Mouse (Mus musculus): Measurements from ENCODE around the gene Trim31. TPM values are rescaled to one million over a fixed set of nuclear protein-coding genes. Genes with fewer than 3 reads are reported as not detected.

Gene Trim31
- total RNA-seq, 1 experiment: not detected

- Histone ChIP-seq H3K4me3 (ENCODE audit: insufficient read depth in 1 of 2, low read depth in 1 of 2, low read length in 2 of 2, poor library complexity in 1 of 2, severe bottlenecking in 1 of 2) (no peak overlapping the region), H3K4me1 (ENCODE audit: control insufficient read depth in 2 of 2, insufficient read depth in 2 of 2, low read length in 2 of 2, poor library complexity in 1 of 2) (peaks cover 3 to 5% of the 10 kb centered on the region in 2 experiments; a peak in 2 of 4 replicates), H3K27ac (ENCODE audit: insufficient read depth, low read depth, low read length, poor library complexity, severe bottlenecking) (no peak overlapping the region), H3K9ac (ENCODE audit: insufficient read depth, low read depth, low read length, poor library complexity, severe bottlenecking) (no peak overlapping the region), H3K36me3 (ENCODE audit: control insufficient read depth, insufficient read depth, low read length, poor library complexity, severe bottlenecking) (no peaks in the 10 kb centered on the region), H3K9me3 (ENCODE audit: control insufficient read depth, insufficient read depth, low read depth, low read length) (no peaks in the 10 kb centered on the region)
- no peak for DNase-seq (ENCODE audit: low read depth, low spot score)
- in situ Hi-C loops (cut with MboI; ENCODE audit: low sequenced_read_pairs in 2 of 2, unreplicated experiment in 2 of 2): no loop called here
- TF ChIP-seq MAFK (IDR thresholded peaks at IDR 0.05; ENCODE audit: insufficient read depth, low read depth, low read length) (peak; percentile 92), ZC3H11A (IDR thresholded peaks at IDR 0.05; ENCODE audit: borderline replicate concordance, low read depth, low read length) (no peak)
Observed at GRCm38 (mm10) chr17:36908235-36908634, 10.3 kb downstream of the Trim31 start.

- no peak for DNase-seq (ENCODE audit: low read depth, low spot score)
- in situ Hi-C loops (cut with MboI; ENCODE audit: low sequenced_read_pairs in 2 of 2, unreplicated experiment in 2 of 2): no loop called here
- Histone ChIP-seq H3K9ac (ENCODE audit: insufficient read depth, low read depth, low read length, poor library complexity, severe bottlenecking) (no peak overlapping the region), H3K4me1 (ENCODE audit: control insufficient read depth in 2 of 2, insufficient read depth in 2 of 2, low read length in 2 of 2, poor library complexity in 1 of 2) (peaks cover 0 to 5% of the 10 kb centered on the region in 2 experiments; a peak in 1 of 4 replicates), H3K27ac (ENCODE audit: insufficient read depth, low read depth, low read length, poor library complexity, severe bottlenecking) (no peak overlapping the region), H3K4me3 (ENCODE audit: insufficient read depth in 1 of 2, low read depth in 1 of 2, low read length in 2 of 2, poor library complexity in 1 of 2, severe bottlenecking in 1 of 2) (no peak overlapping the region), H3K9me3 (ENCODE audit: control insufficient read depth, insufficient read depth, low read depth, low read length) (no peaks in the 10 kb centered on the region), H3K36me3 (ENCODE audit: control insufficient read depth, insufficient read depth, low read length, poor library complexity, severe bottlenecking) (no peaks in the 10 kb centered on the region)
- TF ChIP-seq ZC3H11A (IDR thresholded peaks at IDR 0.05; ENCODE audit: borderline replicate concordance, low read depth, low read length) (no peak), MAFK (IDR thresholded peaks at IDR 0.05; ENCODE audit: insufficient read depth, low read depth, low read length) (0 out of 2 replicates have a peak, but pooled peaks have one; percentile 30)
Observed at GRCm38 (mm10) chr17:36909802-36910201, 11.9 kb downstream of the Trim31 start.

- TF ChIP-seq ZNF384 (IDR thresholded peaks at IDR 0.05; ENCODE audit: low read depth, low read length) (no peak), MAFK (IDR thresholded peaks at IDR 0.05; ENCODE audit: insufficient read depth, low read depth, low read length) (no peak), HCFC1 (IDR thresholded peaks at IDR 0.05; ENCODE audit: borderline replicate concordance, insufficient read depth, low read length) (no peak), ZC3H11A (IDR thresholded peaks at IDR 0.05; ENCODE audit: borderline replicate concordance, low read depth, low read length) (no peak)
- no peak overlapping the region for H3K27ac ChIP-seq (ENCODE audit: insufficient read depth, low read depth, low read length, poor library complexity, severe bottlenecking)
- H3K9me3 ChIP-seq (ENCODE audit: control insufficient read depth, insufficient read depth, low read depth, low read length): no peaks in the 10 kb centered on the region
- peaks cover 0 to 6% of the 10 kb centered on the region in 2 experiments; a peak in 2 of 4 replicates for H3K4me1 ChIP-seq (ENCODE audit: control insufficient read depth in 2 of 2, insufficient read depth in 2 of 2, low read length in 2 of 2, poor library complexity in 1 of 2)
- no peak for DNase-seq (ENCODE audit: low read depth, low spot score)
- H3K4me3 ChIP-seq (ENCODE audit: insufficient read depth in 1 of 2, low read depth in 1 of 2, low read length in 2 of 2, poor library complexity in 1 of 2, severe bottlenecking in 1 of 2): no peak overlapping the region
- H3K9ac ChIP-seq (ENCODE audit: insufficient read depth, low read depth, low read length, poor library complexity, severe bottlenecking): no peak overlapping the region
- H3K36me3 ChIP-seq (ENCODE audit: control insufficient read depth, insufficient read depth, low read length, poor library complexity, severe bottlenecking): no peaks in the 10 kb centered on the region
- in situ Hi-C loops (cut with MboI; ENCODE audit: low sequenced_read_pairs in 2 of 2, unreplicated experiment in 2 of 2): no loop called here
Observed at GRCm38 (mm10) chr17:36912031-36912430, 14.1 kb downstream of the Trim31 start.

- no peak overlapping the region for H3K9ac ChIP-seq (ENCODE audit: insufficient read depth, low read depth, low read length, poor library complexity, severe bottlenecking)
Observed at GRCm38 (mm10) chr17:36914108-36914507, 16.2 kb downstream of the Trim31 start.

GRCm38 (mm10) chr17:36915076-36915475, 17.2 kb downstream of the Trim31 start:
- Histone ChIP-seq H3K4me3 (ENCODE audit: insufficient read depth in 1 of 2, low read depth in 1 of 2, low read length in 2 of 2, poor library complexity in 1 of 2, severe bottlenecking in 1 of 2) (no peak overlapping the region), H3K9me3 (ENCODE audit: control insufficient read depth, insufficient read depth, low read depth, low read length) (no peaks in the 10 kb centered on the region), H3K36me3 (ENCODE audit: control insufficient read depth, insufficient read depth, low read length, poor library complexity, severe bottlenecking) (no peaks in the 10 kb centered on the region), H3K9ac (ENCODE audit: insufficient read depth, low read depth, low read length, poor library complexity, severe bottlenecking) (no peak overlapping the region), H3K4me1 (ENCODE audit: control insufficient read depth in 2 of 2, insufficient read depth in 2 of 2, low read length in 2 of 2, poor library complexity in 1 of 2) (peaks cover 0 to 2% of the 10 kb centered on the region in 2 experiments; a peak in 2 of 4 replicates), H3K27ac (ENCODE audit: insufficient read depth, low read depth, low read length, poor library complexity, severe bottlenecking) (no peak overlapping the region)
- DNase-seq (ENCODE audit: low read depth, low spot score): peak; percentile 62
- TF ChIP-seq ZC3H11A (IDR thresholded peaks at IDR 0.05; ENCODE audit: borderline replicate concordance, low read depth, low read length): no peak
- no peak for TF ChIP-seq ZNF384 (IDR thresholded peaks at IDR 0.05; ENCODE audit: low read depth, low read length)
- no peak for TF ChIP-seq MAFK (IDR thresholded peaks at IDR 0.05; ENCODE audit: insufficient read depth, low read depth, low read length)
- TF ChIP-seq HCFC1 (IDR thresholded peaks at IDR 0.05; ENCODE audit: borderline replicate concordance, insufficient read depth, low read length): no peak
- TF ChIP-seq CHD2 (IDR thresholded peaks at IDR 0.05; ENCODE audit: low read depth, low read length): no peak
- in situ Hi-C loops (cut with MboI; ENCODE audit: low sequenced_read_pairs in 2 of 2, unreplicated experiment in 2 of 2): no loop called here

More at GRCm38 (mm10) chr17:36914108-36914507, 16.2 kb downstream of the Trim31 start:
- TF ChIP-seq ZNF384 (IDR thresholded peaks at IDR 0.05; ENCODE audit: low read depth, low read length) (no peak), CHD2 (IDR thresholded peaks at IDR 0.05; ENCODE audit: low read depth, low read length) (no peak), HCFC1 (IDR thresholded peaks at IDR 0.05; ENCODE audit: borderline replicate concordance, insufficient read depth, low read length) (no peak), ZC3H11A (IDR thresholded peaks at IDR 0.05; ENCODE audit: borderline replicate concordance, low read depth, low read length) (no peak), MAFK (IDR thresholded peaks at IDR 0.05; ENCODE audit: insufficient read depth, low read depth, low read length) (no peak)
- H3K27ac ChIP-seq (ENCODE audit: insufficient read depth, low read depth, low read length, poor library complexity, severe bottlenecking): no peak overlapping the region
- no peaks in the 10 kb centered on the region for H3K9me3 ChIP-seq (ENCODE audit: control insufficient read depth, insufficient read depth, low read depth, low read length)
- in situ Hi-C loops (cut with MboI; ENCODE audit: low sequenced_read_pairs in 2 of 2, unreplicated experiment in 2 of 2): no loop called here
- H3K36me3 ChIP-seq (ENCODE audit: control insufficient read depth, insufficient read depth, low read length, poor library complexity, severe bottlenecking): no peaks in the 10 kb centered on the region
- peaks cover 0 to 6% of the 10 kb centered on the region in 2 experiments; a peak in 2 of 4 replicates for H3K4me1 ChIP-seq (ENCODE audit: control insufficient read depth in 2 of 2, insufficient read depth in 2 of 2, low read length in 2 of 2, poor library complexity in 1 of 2)
- DNase-seq (ENCODE audit: low read depth, low spot score): peak; percentile 74
- no peak overlapping the region for H3K4me3 ChIP-seq (ENCODE audit: insufficient read depth in 1 of 2, low read depth in 1 of 2, low read length in 2 of 2, poor library complexity in 1 of 2, severe bottlenecking in 1 of 2)

Data from ES-E14 (cell line).